Mouse (Mus musculus): ENCODE data around the gene Zfp94. TPM values are rescaled to one million over a fixed set of nuclear protein-coding genes. Genes with fewer than 3 reads are reported as not detected.
A peak's percentile ranks its signal among the peaks of the same experiment; 100 is the strongest.

The Zfp94 gene
- total and polyA plus RNA-seq, 2 experiments from 2014 or later: 12.0 to 21.6 TPM

GRCm38 (mm10) chr7:24253779-24254615, 62.5 kb downstream of the Zfp94 start:
- Histone ChIP-seq H3K36me3 (ENCODE audit: insufficient read depth, low read length) (no peaks in the 10 kb centered on the region), H3K4me2 (ENCODE audit: low read depth, low read length) (peak overlapping the region; percentile 69), H3K4me1 (ENCODE audit: insufficient read depth, low read length) (peaks cover 10% of the 10 kb centered on the region; the same call in 1 of the 2 replicates), H3K27ac (no peak overlapping the region), H3K27me3 (ENCODE audit: insufficient read depth, low read length) (no peaks in the 10 kb centered on the region), H3K4me3 (ENCODE audit: low read length) (peak overlapping the region; percentile 57), H3K9ac (replicated peaks; ENCODE audit: low read length) (peak overlapping the region; percentile 59), H3K9me3 (ENCODE audit: low read length) (no peaks in the 10 kb centered on the region)
- DNase-seq (ENCODE audit: low spot score) (no peak), ATAC-seq (peak; percentile 47)
- no peak for TF ChIP-seq CTCF (IDR thresholded peaks at IDR 0.05; ENCODE audit: low read depth)
- WGBS: 59% methylated on average over 9 of the region's 9 CpGs

Small RNAs within 50 kb of the gene (microRNA-seq; reads per million reads assigned to microRNA genes)
- 0 reads per million in 2 experiments for gene Gm27592

Other genes with a start within 250 kb of the Zfp94 start
- gene Zfp180, start 234.7 kb downstream of the Zfp94 start, total RNA-seq (2014; rRNA removed): 23.7 and 29.1 TPM in 2 replicates
- gene Zfp180, start 234.7 kb downstream of the Zfp94 start, polyA plus RNA-seq (2015; fragmentation: Nextera tagmentation; extraction: Ambion mirVana): 18.6 and 19.5 TPM in 2 replicates
- gene Zfp112, start 204.4 kb downstream of the Zfp94 start, total RNA-seq (2014; rRNA removed): 5.0 and 7.3 TPM in 2 replicates
- 4.1 and 4.5 TPM in 2 replicates for gene Zfp112, start 204.4 kb downstream of the Zfp94 start, polyA plus RNA-seq (2015; fragmentation: Nextera tagmentation; extraction: Ambion mirVana)
- gene Zfp235, start 182.5 kb downstream of the Zfp94 start, total RNA-seq (2014; rRNA removed): 17.0 and 19.6 TPM in 2 replicates
- 20.0 and 20.4 TPM in 2 replicates for gene Zfp235, start 182.5 kb downstream of the Zfp94 start, polyA plus RNA-seq (2015; fragmentation: Nextera tagmentation; extraction: Ambion mirVana)
- 5.4 and 5.5 TPM in 2 replicates for gene Zfp114, start 141.6 kb downstream of the Zfp94 start, total RNA-seq (2014; rRNA removed)
- gene Zfp114, start 141.6 kb downstream of the Zfp94 start, polyA plus RNA-seq (2015; fragmentation: Nextera tagmentation; extraction: Ambion mirVana): 2.5 and 3.0 TPM in 2 replicates
- 3.7 and 5.9 TPM in 2 replicates for gene Zfp111, start 105.2 kb downstream of the Zfp94 start, total RNA-seq (2014; rRNA removed)
- 2.0 and 2.5 TPM in 2 replicates for gene Zfp111, start 105.2 kb downstream of the Zfp94 start, polyA plus RNA-seq (2015; fragmentation: Nextera tagmentation; extraction: Ambion mirVana)
- 4.4 and 8.5 TPM in 2 replicates for gene Zfp109, start 79.1 kb downstream of the Zfp94 start, total RNA-seq (2014; rRNA removed)
- 2.0 and 2.1 TPM in 2 replicates for gene Zfp109, start 79.1 kb downstream of the Zfp94 start, polyA plus RNA-seq (2015; fragmentation: Nextera tagmentation; extraction: Ambion mirVana)
- 7.5 and 9.1 TPM in 2 replicates for gene Zfp108, start 61.9 kb downstream of the Zfp94 start, total RNA-seq (2014; rRNA removed)
- 3.0 and 3.7 TPM in 2 replicates for gene Zfp108, start 61.9 kb downstream of the Zfp94 start, polyA plus RNA-seq (2015; fragmentation: Nextera tagmentation; extraction: Ambion mirVana)
- gene Zfp93, start 46.2 kb downstream of the Zfp94 start, total RNA-seq (2014; rRNA removed): 5.4 and 6.9 TPM in 2 replicates
- 2.2 and 3.1 TPM in 2 replicates for gene Zfp93, start 46.2 kb downstream of the Zfp94 start, polyA plus RNA-seq (2015; fragmentation: Nextera tagmentation; extraction: Ambion mirVana)
- gene Zfp61, start 15.4 kb downstream of the Zfp94 start, total RNA-seq (2014; rRNA removed): 20.1 and 23.5 TPM in 2 replicates
- 26.1 and 31.6 TPM in 2 replicates for gene Zfp61, start 15.4 kb downstream of the Zfp94 start, polyA plus RNA-seq (2015; fragmentation: Nextera tagmentation; extraction: Ambion mirVana)
- gene Tescl, start 17.3 kb upstream of the Zfp94 start, total RNA-seq (2014; rRNA removed): not detected in 2 replicates
- 0.46 TPM in 1 of 2 replicates, not detected in the other for gene Tescl, start 17.3 kb upstream of the Zfp94 start, polyA plus RNA-seq (2015; fragmentation: Nextera tagmentation; extraction: Ambion mirVana)
- gene Lypd5, start 32.5 kb upstream of the Zfp94 start, total RNA-seq (2014; rRNA removed): not detected in 2 replicates
- 0.13 TPM in 1 of 2 replicates, not detected in the other for gene Lypd5, start 32.5 kb upstream of the Zfp94 start, polyA plus RNA-seq (2015; fragmentation: Nextera tagmentation; extraction: Ambion mirVana)
- 1.1 and 3.9 TPM in 2 replicates for gene Kcnn4, start 53.6 kb upstream of the Zfp94 start, total RNA-seq (2014; rRNA removed)
- gene Kcnn4, start 53.6 kb upstream of the Zfp94 start, polyA plus RNA-seq (2015; fragmentation: Nextera tagmentation; extraction: Ambion mirVana): 1.2 and 1.9 TPM in 2 replicates
- 34.5 and 52.3 TPM in 2 replicates for gene Smg9, start 83.0 kb upstream of the Zfp94 start, total RNA-seq (2014; rRNA removed)
- gene Smg9, start 83.0 kb upstream of the Zfp94 start, polyA plus RNA-seq (2015; fragmentation: Nextera tagmentation; extraction: Ambion mirVana): 27.4 and 29.7 TPM in 2 replicates
- not detected in 2 replicates for gene Irgc1, start 135.6 kb upstream of the Zfp94 start, total RNA-seq (2014; rRNA removed)
- gene Irgc1, start 135.6 kb upstream of the Zfp94 start, polyA plus RNA-seq (2015; fragmentation: Nextera tagmentation; extraction: Ambion mirVana): not detected in 2 replicates
- gene Plaur, start 145.8 kb upstream of the Zfp94 start, total RNA-seq (2014; rRNA removed): 3.0 and 4.8 TPM in 2 replicates
- gene Plaur, start 145.8 kb upstream of the Zfp94 start, polyA plus RNA-seq (2015; fragmentation: Nextera tagmentation; extraction: Ambion mirVana): 1.3 and 1.4 TPM in 2 replicates
- gene Cadm4, start 165.4 kb upstream of the Zfp94 start, total RNA-seq (2014; rRNA removed): 423 and 447 TPM in 2 replicates
- gene Cadm4, start 165.4 kb upstream of the Zfp94 start, polyA plus RNA-seq (2015; fragmentation: Nextera tagmentation; extraction: Ambion mirVana): 97.9 and 101 TPM in 2 replicates
- gene Zfp428, start 190.3 kb upstream of the Zfp94 start, total RNA-seq (2014; rRNA removed): 138 and 152 TPM in 2 replicates
- 219 and 222 TPM in 2 replicates for gene Zfp428, start 190.3 kb upstream of the Zfp94 start, polyA plus RNA-seq (2015; fragmentation: Nextera tagmentation; extraction: Ambion mirVana)
- gene AC161166.1, start 195.8 kb upstream of the Zfp94 start, total RNA-seq (2014; rRNA removed): not detected in 2 replicates
- gene AC161166.1, start 195.8 kb upstream of the Zfp94 start, polyA plus RNA-seq (2015; fragmentation: Nextera tagmentation; extraction: Ambion mirVana): 0.19 and 0.55 TPM in 2 replicates
- 103 and 107 TPM in 2 replicates for gene Irgq, start 214.0 kb upstream of the Zfp94 start, total RNA-seq (2014; rRNA removed)
- gene Irgq, start 214.0 kb upstream of the Zfp94 start, polyA plus RNA-seq (2015; fragmentation: Nextera tagmentation; extraction: Ambion mirVana): 16.9 and 20.0 TPM in 2 replicates
- not detected in 2 replicates for gene Pinlyp, start 229.5 kb upstream of the Zfp94 start, total RNA-seq (2014; rRNA removed)
- not detected in 2 replicates for gene Pinlyp, start 229.5 kb upstream of the Zfp94 start, polyA plus RNA-seq (2015; fragmentation: Nextera tagmentation; extraction: Ambion mirVana)
- 36.7 and 50.8 TPM in 2 replicates for gene Xrcc1, start 229.6 kb upstream of the Zfp94 start, total RNA-seq (2014; rRNA removed)
- gene Xrcc1, start 229.6 kb upstream of the Zfp94 start, polyA plus RNA-seq (2015; fragmentation: Nextera tagmentation; extraction: Ambion mirVana): 44.0 and 45.1 TPM in 2 replicates

Data from hindbrain, postnatal 0 days (tissue).